Mouse (Mus musculus) forebrain, embryonic 12.5 days (tissue): Measurements from ENCODE around the gene Usp5. TPM values are rescaled to one million over a fixed set of nuclear protein-coding genes. Genes with fewer than 3 reads are reported as not detected.
A peak's percentile ranks its signal among the peaks of the same experiment; 100 is the strongest.
"Not testable (repeated sequence)": the region's sequence is repeated elsewhere in the genome, so short reads cannot be mapped to it uniquely, and the experiment has no call there.

ENCODE experiments used
- ATAC-seq: fragments of 200-750 bp; cut with Nextera tagmentation; 2 replicates; pipeline ENCODE4 v1.8.0; 2017; ENCODE audit warnings: moderate TSS enrichment; ENCODE audit not compliant: low FRiP score
- H3K27ac ChIP-seq: fragments of 300-500 bp; sonication (generic); 2 replicates; pipeline ENCODE4 v1.5.1; 2016; ENCODE audit warnings: mild to moderate bottlenecking
- H3K27me3 ChIP-seq: fragments of 300-500 bp; sonication (generic); 2 replicates; pipeline ENCODE4 v1.6.1; 2016; ENCODE audit warnings: mild to moderate bottlenecking
- H3K36me3 ChIP-seq: fragments of 300-500 bp; sonication (generic); replicated peaks from 2 replicates; pipeline ENCODE4 v1.6.1; 2016; ENCODE audit warnings: mild to moderate bottlenecking
- H3K4me1 ChIP-seq: fragments of 300-500 bp; sonication (generic); 2 replicates; pipeline ENCODE4 v1.6.1; 2016
- H3K4me2 ChIP-seq: fragments of 300-500 bp; sonication (generic); 2 replicates; pipeline ENCODE4 v1.6.1; 2016; ENCODE audit warnings: mild to moderate bottlenecking, moderate library complexity
- H3K4me3 ChIP-seq: fragments of 300-500 bp; sonication (generic); replicated peaks from 2 replicates; pipeline ENCODE4 v1.5.1; 2016; ENCODE audit warnings: mild to moderate bottlenecking
- H3K9ac ChIP-seq: fragments of 300-500 bp; sonication (generic); 2 replicates; pipeline ENCODE4 v1.6.1; 2016; ENCODE audit warnings: mild to moderate bottlenecking
- H3K9me3 ChIP-seq: fragments of 300-500 bp; sonication (generic); 2 replicates; pipeline ENCODE4 v1.6.1; 2016
- WGBS: fragments of 180-500 bp; shearing (Covaris S2); methylation state at CpG from one replicate; pipeline ENCODE4 v1.1.7; 2016; 5-methylcytosine and 5-hydroxymethylcytosine counted together
- polyA plus RNA-seq: library from polyadenylated mRNA; unstranded; fragments of >200 nt; fragmentation: Nextera tagmentation; extraction: Ambion mirVana; gene quantifications from 2 replicates; pipeline ENCODE4 v1.2.1, GENCODE M21; 2016

Gene Usp5
- polyA plus RNA-seq, 1 experiment from 2014 or later = 199 TPM

DNA sequence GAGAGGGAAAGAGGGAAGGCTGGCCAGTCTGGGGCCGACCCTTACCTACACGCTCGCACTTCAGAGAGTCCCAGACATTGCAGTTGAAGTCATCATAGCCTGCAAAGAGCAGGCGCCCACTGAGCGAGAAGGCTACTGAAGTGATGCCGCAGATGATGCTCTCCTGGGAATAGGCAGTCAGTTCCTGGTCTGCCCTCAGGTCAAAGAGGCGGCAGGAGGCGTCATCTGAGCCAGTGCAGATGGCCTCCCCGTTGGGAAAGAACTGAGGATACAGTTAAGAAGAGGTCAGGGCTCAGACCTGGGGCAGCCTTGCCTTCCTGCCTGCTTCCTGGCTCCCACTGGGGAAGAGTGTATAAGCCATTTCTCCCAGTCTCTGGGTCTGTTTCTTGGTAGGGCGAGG, 6.2 kb upstream of the Usp5 start:
- no peak overlapping the region for H3K4me2 ChIP-seq
- H3K27me3 ChIP-seq = no peaks in the 10 kb centered on the region
- 0 out of 2 replicates have a peak overlapping the region, but pooled peaks have one; percentile 22 for H3K9ac ChIP-seq
- no peaks in the 10 kb centered on the region for H3K9me3 ChIP-seq
- peaks cover 39% of the 10 kb centered on the region for H3K36me3 ChIP-seq
- no peak overlapping the region for H3K4me3 ChIP-seq
- no peak for ATAC-seq
- WGBS = 71% methylated on average over 10 of the region's 10 CpGs
- peaks cover 51% of the 10 kb centered on the region for H3K4me1 ChIP-seq
- no peak overlapping the region for H3K27ac ChIP-seq

DNA sequence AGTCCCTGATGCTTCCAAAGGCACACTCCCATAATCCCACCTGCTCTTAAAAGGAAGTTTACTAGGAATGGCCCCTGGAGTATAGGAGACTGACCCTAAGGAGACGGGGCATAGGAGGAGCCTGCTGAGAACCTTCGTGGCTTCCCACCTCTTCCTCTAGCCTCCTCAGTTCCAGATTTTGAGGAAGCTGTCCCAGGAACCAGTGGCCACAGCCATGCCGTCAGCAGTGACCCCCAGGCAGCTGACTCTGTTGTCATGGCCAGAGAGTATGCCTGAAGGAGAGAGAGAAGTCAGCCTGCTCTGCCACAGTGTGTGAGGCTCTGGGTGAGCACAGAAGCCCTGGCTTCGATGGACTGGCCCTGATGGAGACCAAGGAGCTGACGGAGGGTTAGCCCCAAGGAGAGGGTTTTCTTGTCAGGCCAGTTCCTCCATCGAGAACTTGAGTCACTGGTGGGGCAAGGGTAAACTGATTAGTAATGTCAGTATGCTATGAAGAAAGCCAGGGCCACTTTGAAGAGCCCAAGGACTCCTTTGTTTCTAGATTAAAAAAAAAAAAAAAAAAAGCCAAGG, 5.3 kb upstream of the Usp5 start:
- H3K9me3 ChIP-seq = no peaks in the 10 kb centered on the region
- H3K27me3 ChIP-seq = no peaks in the 10 kb centered on the region
- no peak overlapping the region for H3K4me3 ChIP-seq
- H3K4me2 ChIP-seq = no peak overlapping the region
- H3K4me1 ChIP-seq = peaks cover 46% of the 10 kb centered on the region
- no peak overlapping the region for H3K27ac ChIP-seq
- peaks cover 39% of the 10 kb centered on the region for H3K36me3 ChIP-seq
- no peak overlapping the region for H3K9ac ChIP-seq
- WGBS = 90% methylated on average over 6 of the region's 6 CpGs
- ATAC-seq = no peak

DNA sequence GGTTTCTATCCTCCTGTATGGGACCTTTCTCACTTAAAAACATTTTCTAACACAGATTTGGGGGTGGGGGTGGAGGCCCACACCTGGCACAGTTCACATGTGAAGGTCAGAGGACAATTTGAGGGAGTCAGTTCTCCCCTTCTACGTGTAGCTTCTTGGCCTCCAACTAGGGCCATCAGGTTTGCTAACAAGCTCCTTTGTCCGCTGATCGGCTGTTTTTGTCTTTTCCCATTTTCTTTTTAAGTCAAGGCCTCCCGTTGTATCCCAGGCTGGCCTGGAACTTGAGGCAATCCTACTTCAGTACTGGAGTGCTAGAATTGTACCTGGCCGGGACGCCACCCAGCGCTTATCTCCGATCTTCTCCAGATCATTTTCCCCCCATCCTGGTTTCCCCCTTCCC, 2.4 kb upstream of the Usp5 start:
- ATAC-seq = no peak
- H3K4me3 ChIP-seq = 0 out of 2 replicates have a peak overlapping the region, but pooled peaks have one; percentile 2
- H3K9me3 ChIP-seq = no peaks in the 10 kb centered on the region
- 90% methylated on average over 8 of the region's 8 CpGs for whole genome bisulfite sequencing
- 0 out of 2 replicates have a peak overlapping the region, but pooled peaks have one; percentile 38 for H3K9ac ChIP-seq
- peaks cover 43% of the 10 kb centered on the region for H3K36me3 ChIP-seq
- no peak overlapping the region for H3K27ac ChIP-seq
- H3K4me2 ChIP-seq = peak overlapping the region; percentile 95
- peaks cover 52% of the 10 kb centered on the region for H3K4me1 ChIP-seq
- H3K27me3 ChIP-seq = no peaks in the 10 kb centered on the region

DNA sequence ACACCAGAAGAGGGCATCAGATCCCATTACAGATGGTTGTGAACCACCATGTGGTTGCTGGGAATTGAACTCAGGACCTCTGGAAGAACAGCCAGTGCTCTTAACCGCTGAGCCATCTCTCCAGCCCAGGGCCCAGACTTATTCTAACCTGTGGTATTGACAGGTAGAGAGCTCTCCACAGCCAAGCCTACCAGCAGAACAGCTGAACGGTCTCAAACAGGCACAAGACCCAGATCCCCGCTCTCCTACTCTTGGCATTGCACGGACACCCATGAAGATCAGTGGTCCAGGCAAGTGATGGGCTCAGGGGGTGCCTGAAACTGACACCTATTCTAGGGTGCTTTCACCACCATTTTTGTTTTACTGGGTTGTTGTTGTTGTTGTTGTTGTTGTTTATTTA, 1.9 kb upstream of the Usp5 start:
- H3K27me3 ChIP-seq, H3K27ac ChIP-seq, H3K9me3 ChIP-seq, ATAC-seq: not testable (repeated sequence)
- Histone ChIP-seq H3K4me1 (peaks cover 52% of the 10 kb centered on the region), H3K4me3 (peak overlapping the region; percentile 73), H3K4me2 (peak overlapping the region; percentile 95), H3K9ac (0 out of 2 replicates have a peak overlapping the region, but pooled peaks have one; percentile 38), H3K36me3 (peaks cover 45% of the 10 kb centered on the region)
- 92% methylated on average over 4 of the region's 4 CpGs for WGBS

- ATAC-seq = peak; percentile 89
- WGBS = under 1% methylated on average over 36 of the region's 38 CpGs
- peak overlapping the region; percentile 79 for H3K9ac ChIP-seq
- peak overlapping the region; percentile 73 for H3K4me3 ChIP-seq
- no peaks in the 10 kb centered on the region for H3K27me3 ChIP-seq
- H3K4me1 ChIP-seq = peaks cover 52% of the 10 kb centered on the region
- peak overlapping the region; percentile 94 for H3K27ac ChIP-seq
- peaks cover 52% of the 10 kb centered on the region for H3K36me3 ChIP-seq
- H3K9me3 ChIP-seq = no peaks in the 10 kb centered on the region
- peak overlapping the region; percentile 95 for H3K4me2 ChIP-seq
These were observed 766 bp upstream of the Usp5 start for GRCm38 (mm10) chr6:124829799-124830700.

DNA sequence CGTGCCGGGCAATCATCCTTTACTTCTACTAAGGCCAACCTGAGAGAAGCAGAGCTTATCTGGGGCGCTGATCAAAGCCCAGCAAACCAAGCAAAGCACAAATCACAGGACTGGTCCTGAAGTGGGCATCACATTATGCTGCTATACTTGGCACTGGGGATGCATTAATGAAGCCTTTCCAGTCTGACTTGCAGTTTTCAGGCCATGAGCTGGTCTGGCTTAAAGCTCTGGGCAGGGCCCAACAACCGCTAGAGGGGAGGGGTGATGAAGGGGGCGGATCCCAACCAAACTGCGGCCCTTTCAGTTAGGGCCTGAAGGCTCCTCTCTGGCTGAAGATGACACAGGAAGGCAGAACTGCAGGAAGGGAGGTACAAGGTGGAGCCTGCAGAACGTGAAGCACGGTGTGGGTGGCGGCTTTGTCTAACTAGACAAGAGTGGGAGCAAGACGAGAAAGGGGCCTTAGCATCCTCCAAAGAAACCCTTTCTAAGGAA, 1.1 kb downstream of the Usp5 start:
- peak overlapping the region; percentile 71 for H3K27ac ChIP-seq
- H3K9ac ChIP-seq = peak overlapping the region; percentile 73
- peak overlapping the region; percentile 73 for H3K4me3 ChIP-seq
- no peaks in the 10 kb centered on the region for H3K9me3 ChIP-seq
- no peak for ATAC-seq
- 26% methylated on average over 10 of the region's 10 CpGs for WGBS
- H3K36me3 ChIP-seq = peaks cover 56% of the 10 kb centered on the region
- peaks cover 43% of the 10 kb centered on the region for H3K4me1 ChIP-seq
- no peaks in the 10 kb centered on the region for H3K27me3 ChIP-seq
- H3K4me2 ChIP-seq = peak overlapping the region; percentile 95

DNA sequence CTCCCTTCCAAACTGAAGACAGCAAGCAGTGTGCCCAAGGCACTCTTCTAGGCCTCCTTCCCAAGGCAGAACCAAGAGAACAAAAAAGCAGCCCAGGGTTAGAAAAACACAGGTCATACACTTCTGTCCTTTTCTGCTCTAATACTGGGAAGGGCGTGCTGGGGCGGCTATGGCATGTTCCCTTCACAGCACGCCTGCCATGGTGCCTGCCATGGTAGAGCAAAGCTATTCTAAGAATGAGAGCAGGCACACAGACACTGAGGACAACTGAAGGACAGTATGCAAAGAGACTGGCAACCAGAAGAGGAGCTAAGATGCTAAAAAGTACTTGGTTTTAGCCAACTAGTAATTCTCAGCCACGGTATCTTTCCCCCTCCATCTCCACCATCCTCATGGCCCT, 7.2 kb downstream of the Usp5 start:
- Histone ChIP-seq H3K4me3 (no peak overlapping the region), H3K4me2 (no peak overlapping the region), H3K4me1 (no peaks in the 10 kb centered on the region), H3K9ac (no peak overlapping the region), H3K9me3 (no peaks in the 10 kb centered on the region), H3K27ac (no peak overlapping the region), H3K36me3 (peaks cover 98% of the 10 kb centered on the region), H3K27me3 (no peaks in the 10 kb centered on the region)
- 93% methylated on average over 4 of the region's 4 CpGs for WGBS
- ATAC-seq = no peak

DNA sequence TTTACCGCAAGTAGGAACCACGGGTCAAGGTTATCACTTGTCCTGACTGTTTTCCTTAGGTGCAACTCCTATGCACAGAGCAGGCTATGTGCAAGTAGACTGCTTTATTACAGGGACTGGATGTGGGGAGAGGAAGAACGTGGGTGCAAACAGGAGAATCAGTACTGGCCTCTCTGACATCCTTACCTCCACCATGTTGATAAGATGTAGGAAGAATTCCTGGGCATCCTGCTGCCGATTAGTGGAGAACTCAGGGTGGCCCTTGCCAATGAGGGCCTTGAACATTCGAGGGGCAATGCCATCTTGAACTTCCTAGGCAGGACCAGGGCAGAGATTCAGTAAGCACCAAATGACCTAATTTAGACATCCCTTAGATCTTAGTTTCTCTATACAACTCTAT, 8.4 kb downstream of the Usp5 start:
- no peak overlapping the region for H3K27ac ChIP-seq

DNA sequence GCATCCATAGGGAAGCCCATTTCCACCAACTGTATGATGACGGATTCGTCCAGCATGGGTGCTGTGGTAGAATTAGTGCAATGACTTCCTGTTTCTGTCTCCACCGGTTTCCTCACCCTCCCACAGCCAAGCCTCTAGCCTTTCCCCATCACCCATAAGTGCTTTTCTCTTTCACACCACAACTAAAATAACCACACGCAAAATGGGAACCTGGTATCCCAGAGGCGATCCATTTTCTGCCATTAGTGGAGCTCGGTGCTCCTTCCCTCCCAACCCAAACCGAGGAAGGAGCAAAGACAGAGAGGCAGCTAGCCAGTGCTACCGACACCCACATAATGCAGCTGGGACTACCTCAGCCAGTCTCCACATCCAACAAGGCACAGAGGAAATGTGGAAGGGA, 11.3 kb downstream of the Usp5 start:
- 95% methylated on average over 8 of the region's 8 CpGs for WGBS

More for the DNA sequence above, 8.4 kb downstream of the Usp5 start:
- 93% methylated on average over 5 of the region's 5 CpGs for WGBS
- no peaks in the 10 kb centered on the region for H3K27me3 ChIP-seq
- no peak overlapping the region for H3K9ac ChIP-seq
- H3K4me1 ChIP-seq = no peaks in the 10 kb centered on the region
- no peak for ATAC-seq
- H3K36me3 ChIP-seq = peaks cover 100% of the 10 kb centered on the region
- H3K9me3 ChIP-seq = no peaks in the 10 kb centered on the region
- no peak overlapping the region for H3K4me3 ChIP-seq
- no peak overlapping the region for H3K4me2 ChIP-seq

GRCm38 (mm10) chr6:124817563-124817962, 11.7 kb downstream of the Usp5 start:
- no peak overlapping the region for H3K4me3 ChIP-seq
- no peak overlapping the region for H3K27ac ChIP-seq
- peaks cover 77% of the 10 kb centered on the region for H3K36me3 ChIP-seq
- H3K4me2 ChIP-seq = no peak overlapping the region
- no peaks in the 10 kb centered on the region for H3K9me3 ChIP-seq
- 97% methylated on average over 8 of the region's 8 CpGs for WGBS
- peaks cover 23% of the 10 kb centered on the region for H3K4me1 ChIP-seq
- ATAC-seq = no peak
- no peak overlapping the region for H3K9ac ChIP-seq
- no peaks in the 10 kb centered on the region for H3K27me3 ChIP-seq

More for the DNA sequence above, 11.3 kb downstream of the Usp5 start:
- H3K27me3 ChIP-seq = no peaks in the 10 kb centered on the region
- no peaks in the 10 kb centered on the region for H3K9me3 ChIP-seq
- H3K4me1 ChIP-seq = peaks cover 19% of the 10 kb centered on the region
- no peak for ATAC-seq
- H3K9ac ChIP-seq = no peak overlapping the region
- peaks cover 80% of the 10 kb centered on the region for H3K36me3 ChIP-seq
- no peak overlapping the region for H3K4me3 ChIP-seq
- H3K4me2 ChIP-seq = no peak overlapping the region
- H3K27ac ChIP-seq = no peak overlapping the region

DNA sequence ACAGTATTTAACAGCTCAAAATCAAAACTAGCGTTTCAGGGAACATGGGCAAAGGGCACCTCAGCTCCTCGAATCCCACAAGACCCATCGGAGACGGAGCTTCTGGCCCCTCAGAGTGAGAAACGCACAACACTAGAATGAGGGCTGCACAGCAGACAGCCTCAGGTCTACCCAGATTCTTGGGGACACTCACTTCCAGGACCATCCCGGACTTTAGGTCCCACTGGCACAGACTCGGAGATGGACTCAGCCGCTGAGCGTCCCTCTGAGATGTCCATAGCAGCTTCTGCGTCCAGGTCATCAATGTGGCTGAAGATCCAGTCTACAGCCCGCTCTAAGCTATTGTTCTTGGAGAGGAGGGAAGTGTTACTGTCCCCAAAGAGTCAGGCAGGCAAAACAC, 12.2 kb downstream of the Usp5 start:
- no peak overlapping the region for H3K9ac ChIP-seq
- peaks cover 27% of the 10 kb centered on the region for H3K4me1 ChIP-seq
- H3K36me3 ChIP-seq = peaks cover 77% of the 10 kb centered on the region
- H3K4me2 ChIP-seq = no peak overlapping the region
- ATAC-seq = no peak
- H3K27ac ChIP-seq = no peak overlapping the region
- H3K4me3 ChIP-seq = no peak overlapping the region
- 96% methylated on average over 11 of the region's 11 CpGs for WGBS
- no peaks in the 10 kb centered on the region for H3K27me3 ChIP-seq
- H3K9me3 ChIP-seq = no peaks in the 10 kb centered on the region

- H3K9ac ChIP-seq = no peak overlapping the region
- WGBS = 91% methylated on average over 4 of the region's 4 CpGs
- H3K27me3 ChIP-seq = no peaks in the 10 kb centered on the region
- peaks cover 77% of the 10 kb centered on the region for H3K36me3 ChIP-seq
- no peak overlapping the region for H3K4me2 ChIP-seq
- peaks cover 32% of the 10 kb centered on the region for H3K4me1 ChIP-seq
- no peak for ATAC-seq
- H3K27ac ChIP-seq = no peak overlapping the region
- no peaks in the 10 kb centered on the region for H3K9me3 ChIP-seq
- H3K4me3 ChIP-seq = no peak overlapping the region
These were observed 12.7 kb downstream of the Usp5 start for GRCm38 (mm10) chr6:124816611-124817010.
